Mouse (Mus musculus) lung, adult 2 months (tissue): Measurements from ENCODE around the gene Cib4.

Experiments
- CTCF ChIP-seq: fragments of 200-500 bp; IDR thresholded peaks from 2 replicates; pipeline ENCODE4 v1.5.1; 2011; ENCODE audit warnings: mild to moderate bottlenecking, low read length, control low read depth; ENCODE audit not compliant: insufficient read depth
- POLR2A ChIP-seq: fragments of 200-500 bp; IDR thresholded peaks from 2 replicates; pipeline ENCODE4 v1.6.1; 2011; ENCODE audit warnings: low read depth, mild to moderate bottlenecking, control low read depth, low read length, borderline replicate concordance; ENCODE audit errors: extremely low read depth

- no peak for TF ChIP-seq POLR2A
- TF ChIP-seq CTCF: no peak
Observed at GRCm38 (mm10) chr5:30534637-30535036, 11.0 kb downstream of the Cib4 start.
